25 mouse cellular contexts compared by ENCODE assay signal in genomic region chr14:31285728-31286127, GRCm38 (mm10). TPM values are rescaled to one million over a fixed set of nuclear protein-coding genes. Genes with fewer than 3 reads are reported as not detected.
"Had no signal": no experiment of that assay in that cellular context is flagged by ENCODE, and none has a peak within 500 bp of the region (broad histone marks: within the 10 kb centered on the region; RNA-seq: fewer than 3 reads in every experiment).

No protein-coding gene starts in this region.

- H3K27ac ChIP-seq: embryonic facial prominence, embryonic 10.5 days; embryonic facial prominence, embryonic 12.5 days; embryonic facial prominence, embryonic 13.5 days; embryonic facial prominence, embryonic 15.5 days; forebrain, embryonic 10.5 days; forebrain, embryonic 12.5 days; forebrain, embryonic 13.5 days; forebrain, embryonic 15.5 days; gastrocnemius, adult 2 months; heart, adult 2 months; heart, embryonic 10.5 days had no signal

- H3K4me3 ChIP-seq: embryonic facial prominence, embryonic 10.5 days; embryonic facial prominence, embryonic 12.5 days; embryonic facial prominence, embryonic 13.5 days; embryonic facial prominence, embryonic 15.5 days; erythroblast, embryonic 14.5 days; forebrain, embryonic 10.5 days; forebrain, embryonic 12.5 days; forebrain, embryonic 13.5 days; forebrain, embryonic 15.5 days; gastrocnemius, adult 2 months; heart, adult 2 months; heart, embryonic 10.5 days had no signal

- H3K9ac ChIP-seq: embryonic facial prominence, embryonic 12.5 days; embryonic facial prominence, embryonic 13.5 days; embryonic facial prominence, embryonic 15.5 days; forebrain, embryonic 12.5 days; forebrain, embryonic 13.5 days; forebrain, embryonic 15.5 days; forebrain, postnatal 0 days had no signal

- H3K36me3 ChIP-seq: embryonic facial prominence, embryonic 10.5 days; embryonic facial prominence, embryonic 12.5 days; embryonic facial prominence, embryonic 13.5 days; embryonic facial prominence, embryonic 15.5 days; forebrain, embryonic 10.5 days; forebrain, embryonic 12.5 days; forebrain, embryonic 15.5 days; heart, embryonic 10.5 days had no signal

- H3K4me2 ChIP-seq: embryonic facial prominence, embryonic 12.5 days; embryonic facial prominence, embryonic 13.5 days; embryonic facial prominence, embryonic 15.5 days; forebrain, embryonic 12.5 days; forebrain, embryonic 13.5 days; forebrain, embryonic 15.5 days had no signal

- DNase-seq: cerebellum, adult 9-11 months; cerebellum, postnatal 10 days; cerebellum, postnatal 14 days; cerebellum, postnatal 25 days; cerebellum, postnatal 36 days; embryo, embryonic 11 days; forebrain, postnatal 0 days; gastrocnemius, adult 2 months; gastrocnemius, postnatal 10 days; gastrocnemius, postnatal 14 days; gastrocnemius, postnatal 25 days; gastrocnemius, postnatal 36 days; heart, adult 11 months; heart, adult 18-20 months; heart, adult 2 months had no signal

- H3K27me3 ChIP-seq: embryonic facial prominence, embryonic 12.5 days; embryonic facial prominence, embryonic 15.5 days; forebrain, embryonic 12.5 days; forebrain, embryonic 13.5 days; forebrain, embryonic 15.5 days had no signal

- H3K4me1 ChIP-seq: embryonic facial prominence, embryonic 10.5 days; embryonic facial prominence, embryonic 12.5 days; embryonic facial prominence, embryonic 13.5 days; embryonic facial prominence, embryonic 15.5 days; forebrain, embryonic 12.5 days; forebrain, embryonic 13.5 days; forebrain, embryonic 15.5 days had no signal

- H3K9me3 ChIP-seq: embryonic facial prominence, embryonic 10.5 days; embryonic facial prominence, embryonic 12.5 days; embryonic facial prominence, embryonic 13.5 days; embryonic facial prominence, embryonic 15.5 days; forebrain, embryonic 10.5 days; forebrain, embryonic 12.5 days; forebrain, embryonic 13.5 days; forebrain, embryonic 15.5 days; heart, embryonic 10.5 days had no signal

RNA-seq across cellular contexts. Expression of gene Dnah1, which starts 38.0 kb away (rescaled TPM):
- polyA plus RNA-seq: erythroblast, embryonic 14.5 days had no signal
